Mouse (Mus musculus): ENCODE results near the gene Bbs4.

Bbs4 gene

GRCm38 (mm10) chr9:59291688-59292492, 61.4 kb downstream of the Bbs4 start:
- no peak for DNase-seq

GRCm38 (mm10) chr9:59290957-59291687, 62.2 kb downstream of the Bbs4 start, which contains the start of gene Adpgk:
Gene Adpgk (plus strand): TSS chr9:59291558.
- peak; percentile 99 for DNase-seq

- DNase-seq = no peak
These were observed 63.7 kb downstream of the Bbs4 start for GRCm38 (mm10) chr9:59289529-59290115.

- DNase-seq = no peak
These were observed 64.5 kb downstream of the Bbs4 start for GRCm38 (mm10) chr9:59288685-59289410.

GRCm38 (mm10) chr9:59288058-59288457, 65.2 kb downstream of the Bbs4 start:
- no peak for DNase-seq

- no peak for DNase-seq
These were observed 67.7 kb downstream of the Bbs4 start for GRCm38 (mm10) chr9:59285614-59286013.

GRCm38 (mm10) chr9:59282683-59282986, 70.7 kb downstream of the Bbs4 start:
- DNase-seq = no peak

GRCm38 (mm10) chr9:59281871-59282682, 71.2 kb downstream of the Bbs4 start:
- DNase-seq = peak; percentile 69

GRCm38 (mm10) chr9:59280888-59281287, 72.4 kb downstream of the Bbs4 start:
- DNase-seq = no peak

- no peak for DNase-seq
These were observed 74.6 kb downstream of the Bbs4 start for GRCm38 (mm10) chr9:59278694-59279093.

- no peak for DNase-seq
These were observed 75.1 kb downstream of the Bbs4 start for GRCm38 (mm10) chr9:59278199-59278598.

- DNase-seq = no peak
These were observed 78.4 kb downstream of the Bbs4 start for GRCm38 (mm10) chr9:59274846-59275455.

GRCm38 (mm10) chr9:59273199-59273598, 80.1 kb downstream of the Bbs4 start:
- DNase-seq = no peak

All from layer of hippocampus, adult 9-11 months (tissue).